Mouse (Mus musculus) spleen, adult 2 months (tissue): ENCODE results near the gene Ccdc90b. TPM values are rescaled to one million over a fixed set of nuclear protein-coding genes. Genes with fewer than 3 reads are reported as not detected.

ENCODE experiments used
- DNase-seq, 2 experiments: peaks; one replicate each; pipeline versions ENCODE4 v3.0.0 to v3.0.0-alpha.2; 2012 to 2021; ENCODE audit warnings: low spot score in 2 of 2, low read depth in 1 of 2
- H3K27ac ChIP-seq: fragments of 200-500 bp; 2 replicates; pipeline ENCODE4 v1.5.1; 2012; ENCODE audit warnings: low read length, inconsistent platforms; ENCODE audit not compliant: insufficient read depth
- H3K27me3 ChIP-seq: fragments of 200-500 bp; 2 replicates; pipeline ENCODE4 v1.6.1; 2012; ENCODE audit warnings: mild to moderate bottlenecking, moderate library complexity, low read length, inconsistent platforms; ENCODE audit not compliant: control insufficient read depth, insufficient read depth
- H3K36me3 ChIP-seq: fragments of 200-500 bp; 2 replicates; pipeline ENCODE4 v1.6.1; 2012; ENCODE audit warnings: mild to moderate bottlenecking, low read length, inconsistent platforms; ENCODE audit not compliant: control insufficient read depth, insufficient read depth
- H3K4me1 ChIP-seq: fragments of 200-500 bp; 2 replicates; pipeline ENCODE4 v1.6.1; 2011; ENCODE audit warnings: inconsistent platforms; ENCODE audit not compliant: control insufficient read depth, insufficient read depth, insufficient read length
- H3K4me3 ChIP-seq: fragments of 200-500 bp; 2 replicates; pipeline ENCODE4 v1.5.1; 2011; ENCODE audit warnings: mild to moderate bottlenecking, inconsistent platforms; ENCODE audit not compliant: insufficient read depth, insufficient read length; ENCODE audit errors: extremely low read depth
- CTCF ChIP-seq: fragments of 200-500 bp; IDR thresholded peaks from 2 replicates; pipeline ENCODE4 v1.5.1; 2011; ENCODE audit warnings: mild to moderate bottlenecking, inconsistent platforms; ENCODE audit not compliant: insufficient read depth, insufficient read length, insufficient replicate concordance; ENCODE audit errors: extremely low read depth
- POLR2A ChIP-seq: fragments of 200-500 bp; IDR thresholded peaks from 2 replicates; pipeline ENCODE4 v1.6.1; 2011; ENCODE audit warnings: low read depth, low read length, inconsistent platforms
- WGBS: fragments of 180-500 bp; shearing (Covaris S2); methylation state at CpG from one replicate; pipeline ENCODE4 v1.1.7; 2018; 5-methylcytosine and 5-hydroxymethylcytosine counted together
- polyA plus RNA-seq: library from polyadenylated mRNA; depleted of rRNA; stranded (reverse); fragments of >200 nt; gene quantifications from 2 replicates; pipeline ENCODE4 v1.2.3, GENCODE M21; 2012

Ccdc90b gene
- polyA plus RNA-seq, 1 experiment = 1.4 TPM

GRCm38 (mm10) chr7:92550248-92550989 lies 10.5 kb upstream of the Ccdc90b start:
- no peak for DNase-seq
- 89% methylated on average over 6 of the region's 6 CpGs for WGBS
- no peak overlapping the region for H3K27ac ChIP-seq
- TF ChIP-seq CTCF = no peak
- no peak for TF ChIP-seq POLR2A
- H3K36me3 ChIP-seq = no peaks in the 10 kb centered on the region
- H3K4me3 ChIP-seq = no peak overlapping the region
- H3K4me1 ChIP-seq = no peaks in the 10 kb centered on the region
- no peaks in the 10 kb centered on the region for H3K27me3 ChIP-seq

GRCm38 (mm10) chr7:92550990-92551392 lies 10.0 kb upstream of the Ccdc90b start:
- H3K27ac ChIP-seq = no peak overlapping the region
- TF ChIP-seq POLR2A (no peak), CTCF (no peak)
- H3K4me1 ChIP-seq = no peaks in the 10 kb centered on the region
- H3K27me3 ChIP-seq = no peaks in the 10 kb centered on the region
- no peaks in the 10 kb centered on the region for H3K36me3 ChIP-seq
- H3K4me3 ChIP-seq = no peak overlapping the region
- no peak for DNase-seq
- 47% methylated on average over 4 of the region's 4 CpGs for WGBS

- TF ChIP-seq POLR2A = no peak
- no peak for TF ChIP-seq CTCF
- no peaks in the 10 kb centered on the region for H3K27me3 ChIP-seq
- no peak overlapping the region for H3K27ac ChIP-seq
- H3K4me1 ChIP-seq = no peaks in the 10 kb centered on the region
- no peak overlapping the region for H3K4me3 ChIP-seq
- DNase-seq = no peak
- 76% methylated on average over 2 of the region's 2 CpGs for WGBS
- H3K36me3 ChIP-seq = no peaks in the 10 kb centered on the region
Measured at GRCm38 (mm10) chr7:92558744-92559143, 2.2 kb upstream of the Ccdc90b start.

- 96% methylated on average over 1 of the region's 1 CpGs for WGBS
- DNase-seq = no peak
- no peak for TF ChIP-seq POLR2A
- TF ChIP-seq CTCF = no peak
- H3K27me3 ChIP-seq = no peaks in the 10 kb centered on the region
- H3K4me1 ChIP-seq = no peaks in the 10 kb centered on the region
- no peak overlapping the region for H3K4me3 ChIP-seq
- no peak overlapping the region for H3K27ac ChIP-seq
- 0 out of 2 replicates have a peak, but pooled peaks cover 3% of the 10 kb centered on the region for H3K36me3 ChIP-seq
Measured at GRCm38 (mm10) chr7:92566775-92567174, 5.8 kb downstream of the Ccdc90b start.

GRCm38 (mm10) chr7:92580491-92581207 lies 19.7 kb downstream of the Ccdc90b start:
- Histone ChIP-seq H3K4me1 (no peaks in the 10 kb centered on the region), H3K36me3 (no peaks in the 10 kb centered on the region; the same call in 1 of the 2 replicates), H3K4me3 (no peak overlapping the region), H3K27me3 (no peaks in the 10 kb centered on the region), H3K27ac (no peak overlapping the region)
- no peak for TF ChIP-seq POLR2A
- TF ChIP-seq CTCF = no peak
- no peak for DNase-seq
- 94% methylated on average over 5 of the region's 5 CpGs for WGBS

- no peak for DNase-seq
- whole genome bisulfite sequencing = 89% methylated on average over 7 of the region's 7 CpGs
- TF ChIP-seq POLR2A = no peak
- no peak for TF ChIP-seq CTCF
- Histone ChIP-seq H3K27ac (no peak overlapping the region), H3K4me3 (no peak overlapping the region), H3K36me3 (no peaks in the 10 kb centered on the region; the same call in 1 of the 2 replicates), H3K27me3 (no peaks in the 10 kb centered on the region), H3K4me1 (no peaks in the 10 kb centered on the region)
Measured at GRCm38 (mm10) chr7:92583567-92583966, 22.6 kb downstream of the Ccdc90b start.

- Histone ChIP-seq H3K27me3 (no peaks in the 10 kb centered on the region), H3K4me1 (no peaks in the 10 kb centered on the region), H3K4me3 (no peak overlapping the region), H3K27ac (no peak overlapping the region), H3K36me3 (no peaks in the 10 kb centered on the region)
- WGBS = 90% methylated on average over 7 of the region's 7 CpGs
- no peak for DNase-seq
- no peak for TF ChIP-seq CTCF
- no peak for TF ChIP-seq POLR2A
Measured at GRCm38 (mm10) chr7:92589986-92590385, 29.0 kb downstream of the Ccdc90b start.
